Mouse (Mus musculus) G1E (cell line): ENCODE measurements around the gene Klhl5. TPM values are rescaled to one million over a fixed set of nuclear protein-coding genes. Genes with fewer than 3 reads are reported as not detected.

Experiments used
- ATAC-seq: 2 replicates; pipeline ENCODE4 v1.8.0; 2016; ENCODE audit warnings: mild to moderate bottlenecking; ENCODE audit not compliant: insufficient number of reproducible peaks, poor library complexity, low FRiP score, severe bottlenecking; ENCODE audit errors: extremely low read depth
- DNase-seq: peaks from one replicate; pipeline ENCODE4 v3.0.0; 2012; ENCODE audit warnings: low spot score
- H3K27me3 ChIP-seq: 2 replicates; pipeline ENCODE4 v1.6.1; 2012; ENCODE audit warnings: mild to moderate bottlenecking, low read length, inconsistent platforms; ENCODE audit not compliant: insufficient read depth
- H3K36me3 ChIP-seq: replicated peaks from 2 replicates; pipeline ENCODE3; 2012; ENCODE audit warnings: mild to moderate bottlenecking, inconsistent platforms
- H3K4me1 ChIP-seq: 2 replicates; pipeline ENCODE4 v1.6.1; 2012; ENCODE audit warnings: low read depth, low read length, inconsistent platforms, mixed read lengths; ENCODE audit not compliant: insufficient read depth
- H3K4me3 ChIP-seq: 2 replicates; pipeline ENCODE4 v1.5.1; 2012; ENCODE audit warnings: low read depth, mild to moderate bottlenecking, inconsistent platforms, low read length, moderate library complexity, mixed read lengths
- H3K9me3 ChIP-seq: replicated peaks from 2 replicates; pipeline ENCODE4 v1.6.1; 2012; ENCODE audit warnings: inconsistent platforms
- CTCF ChIP-seq: IDR thresholded peaks from 2 replicates; pipeline ENCODE4 v1.5.1; 2012; ENCODE audit warnings: low read depth, low read length, inconsistent platforms, mixed read lengths
- GATA1 ChIP-seq: IDR thresholded peaks from 2 replicates; pipeline ENCODE4 v1.6.1; 2012; ENCODE audit warnings: borderline replicate concordance, low read length, inconsistent platforms, mixed read lengths
- GATA2 ChIP-seq: IDR thresholded peaks from 2 replicates; pipeline ENCODE4 v1.6.1; 2012; ENCODE audit warnings: low read depth, low read length, inconsistent platforms, borderline replicate concordance
- POLR2AphosphoS5 ChIP-seq: IDR thresholded peaks from 2 replicates; pipeline ENCODE4 v1.6.1; 2012; ENCODE audit warnings: low read depth, low read length, inconsistent platforms; ENCODE audit not compliant: insufficient replicate concordance
- TAL1 ChIP-seq: conservative IDR thresholded peaks from 2 replicates; pipeline ENCODE4 v1.6.1; 2012; ENCODE audit warnings: low read depth, low read length, inconsistent platforms, mixed read lengths
- polyA plus RNA-seq: library from polyadenylated mRNA; stranded (reverse); fragments of >175 nt; gene quantifications from 2 replicates; pipeline ENCODE4 v1.2.3, GENCODE M21; 2012
- total RNA-seq, 2 experiments: library from RNA; stranded (forward) in 1 of 2; stranded (reverse) in 1 of 2; fragments of 200-1000 nt in 1 of 2; fragments of >200 nt in 1 of 2; fragmentation: Nextera tagmentation in 1 of 2; gene quantifications; 2 replicates each; pipeline ENCODE4 v1.2.3; 2014 to 2017

The Klhl5 gene
- total and polyA plus RNA-seq, 3 experiments, result 0.07 to 4.7 (median 0.49) TPM

GRCm38 (mm10) chr5:65146749-65147148, 39.4 kb downstream of the Klhl5 start:
- DNase-seq (no peak), ATAC-seq (no peak)
- Histone ChIP-seq H3K9me3 (no peaks in the 10 kb centered on the region), H3K4me3 (no peak overlapping the region), H3K27me3 (peaks cover 4% of the 10 kb centered on the region; the same call in 1 of the 2 replicates), H3K4me1 (no peaks in the 10 kb centered on the region), H3K36me3 (no peaks in the 10 kb centered on the region)
- no peak for TF ChIP-seq GATA1

DNA sequence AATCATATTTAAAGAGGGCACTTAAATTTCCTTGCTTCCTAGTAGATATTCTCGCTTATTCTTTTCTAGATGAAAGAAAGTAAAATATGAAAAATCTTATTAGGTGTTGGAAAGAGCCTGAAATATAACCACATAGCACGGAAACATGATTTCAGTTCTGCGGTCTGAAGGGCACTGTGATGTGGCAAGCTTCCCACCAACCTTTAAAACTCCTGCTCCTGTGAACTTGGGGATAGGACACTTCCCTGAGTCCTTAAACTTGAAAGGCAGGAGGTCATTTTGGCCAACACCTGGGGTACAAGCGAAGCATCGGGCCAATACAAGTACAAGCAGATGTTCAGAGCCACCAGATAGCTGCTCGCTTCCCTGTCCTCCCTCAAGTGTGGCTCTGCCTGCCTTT, 42.4 kb downstream of the Klhl5 start:
- no peaks in the 10 kb centered on the region for H3K4me1 ChIP-seq
- TF ChIP-seq CTCF (no peak), POLR2AphosphoS5 (no peak), TAL1 (no peak), GATA2 (no peak), GATA1 (no peak)
- no peaks in the 10 kb centered on the region for H3K36me3 ChIP-seq
- DNase-seq, result no peak
- no peak for ATAC-seq
- H3K27me3 ChIP-seq, result no peaks in the 10 kb centered on the region; the same call in 1 of the 2 replicates
- no peaks in the 10 kb centered on the region for H3K9me3 ChIP-seq
- no peak overlapping the region for H3K4me3 ChIP-seq

- Histone ChIP-seq H3K9me3 (no peaks in the 10 kb centered on the region), H3K36me3 (no peaks in the 10 kb centered on the region), H3K4me1 (no peaks in the 10 kb centered on the region), H3K27me3 (peaks cover under 1% of the 10 kb centered on the region; the same call in 1 of the 2 replicates), H3K4me3 (no peak overlapping the region)
- no peak for DNase-seq
- no peak for ATAC-seq
- TF ChIP-seq CTCF (no peak), TAL1 (no peak), POLR2AphosphoS5 (no peak), GATA2 (no peak), GATA1 (no peak)
These were observed 43.1 kb downstream of the Klhl5 start for GRCm38 (mm10) chr5:65150376-65150955.

DNA sequence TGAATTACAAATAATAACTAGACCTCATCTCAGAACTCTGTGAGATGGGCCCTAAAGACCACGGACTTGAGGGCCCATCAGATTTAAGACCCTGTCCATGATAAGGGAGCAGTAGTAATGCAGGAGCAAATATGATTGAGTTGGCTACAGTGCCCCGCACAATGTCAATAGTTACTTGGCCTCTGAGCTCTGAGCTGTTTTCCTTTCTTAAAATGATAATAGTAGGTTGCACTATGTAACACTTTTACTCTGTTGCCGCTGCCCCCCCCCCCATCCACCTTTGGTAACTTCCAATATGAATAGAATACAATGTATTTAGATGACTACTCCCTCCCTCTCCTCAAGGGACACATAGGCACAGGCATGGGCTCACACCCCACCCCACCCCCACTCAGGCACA, 43.9 kb downstream of the Klhl5 start:
- Histone ChIP-seq H3K9me3 (no peaks in the 10 kb centered on the region), H3K4me3 (no peak overlapping the region), H3K36me3 (no peaks in the 10 kb centered on the region), H3K27me3 (peaks cover 3% of the 10 kb centered on the region; the same call in 1 of the 2 replicates), H3K4me1 (no peaks in the 10 kb centered on the region)
- no peak for DNase-seq
- TF ChIP-seq GATA1 (no peak), POLR2AphosphoS5 (no peak), TAL1 (no peak), CTCF (no peak), GATA2 (no peak)
- no peak for ATAC-seq

GRCm38 (mm10) chr5:65151767-65152166, 44.4 kb downstream of the Klhl5 start:
- TF ChIP-seq GATA2, result no peak
- TF ChIP-seq POLR2AphosphoS5, result no peak
- no peak for TF ChIP-seq GATA1
- TF ChIP-seq CTCF, result no peak
- no peak for TF ChIP-seq TAL1
- ATAC-seq, result no peak
- no peaks in the 10 kb centered on the region for H3K36me3 ChIP-seq

DNA sequence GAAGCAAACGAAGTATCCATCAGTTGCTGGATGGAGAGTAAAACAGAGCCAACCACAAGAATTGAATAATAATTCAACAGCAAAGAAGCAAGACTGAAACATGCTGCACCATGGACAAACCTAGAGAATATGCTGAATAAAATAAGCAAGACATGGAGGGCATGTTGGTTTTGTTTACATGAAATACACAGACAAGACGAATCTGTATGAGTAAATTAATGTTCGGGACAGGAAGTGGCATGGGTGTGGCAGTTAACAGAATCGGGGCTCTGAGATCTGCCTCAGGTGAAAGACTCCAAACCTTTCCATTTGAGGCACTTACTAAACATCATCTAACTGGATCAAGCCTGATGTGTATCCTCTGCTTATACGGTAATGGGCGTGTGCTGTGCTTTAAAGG, 46.9 kb downstream of the Klhl5 start:
- DNase-seq, result no peak
- ATAC-seq, result no peak
- Histone ChIP-seq H3K27me3 (peaks cover 6% of the 10 kb centered on the region; the same call in 1 of the 2 replicates), H3K4me1 (no peaks in the 10 kb centered on the region), H3K9me3 (no peaks in the 10 kb centered on the region), H3K36me3 (no peaks in the 10 kb centered on the region), H3K4me3 (no peak overlapping the region)
- TF ChIP-seq CTCF, result no peak
- TF ChIP-seq TAL1, result no peak
- no peak for TF ChIP-seq GATA1
- no peak for TF ChIP-seq GATA2
- TF ChIP-seq POLR2AphosphoS5, result no peak

More at GRCm38 (mm10) chr5:65151767-65152166, 44.4 kb downstream of the Klhl5 start:
- Histone ChIP-seq H3K27me3 (peaks cover 3% of the 10 kb centered on the region; the same call in 1 of the 2 replicates), H3K9me3 (no peaks in the 10 kb centered on the region), H3K4me3 (no peak overlapping the region), H3K4me1 (no peaks in the 10 kb centered on the region)
- no peak for DNase-seq

DNA sequence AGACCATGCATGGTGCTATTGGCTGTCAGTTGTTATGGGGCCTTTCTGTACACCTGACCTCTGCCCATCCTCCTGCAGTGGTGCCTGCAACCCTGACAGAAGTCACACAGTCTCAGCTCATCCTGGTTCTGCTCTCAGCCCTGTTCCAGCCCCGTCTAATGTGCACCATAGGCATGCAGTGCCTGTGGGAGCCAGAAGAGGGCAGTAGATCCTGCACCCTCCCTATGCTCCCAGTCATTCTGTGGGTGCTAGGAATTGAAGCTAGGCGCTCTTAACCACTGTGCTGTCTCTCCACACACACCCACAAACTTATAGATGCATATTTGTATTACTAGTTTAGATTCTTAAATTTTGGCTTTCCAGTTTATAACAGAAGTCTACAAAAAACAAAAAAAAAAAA, 49.5 kb downstream of the Klhl5 start:
- Histone ChIP-seq H3K4me1 (no peaks in the 10 kb centered on the region), H3K9me3 (no peaks in the 10 kb centered on the region), H3K27me3 (peaks cover 6% of the 10 kb centered on the region; the same call in 1 of the 2 replicates), H3K36me3 (no peaks in the 10 kb centered on the region), H3K4me3 (no peak overlapping the region)
- DNase-seq (peak; percentile 35), ATAC-seq (peak; percentile 22; the same call in 1 of the 2 replicates)
- no peak for TF ChIP-seq GATA1
- no peak for TF ChIP-seq GATA2
- TF ChIP-seq CTCF, result peak; percentile 88
- no peak for TF ChIP-seq POLR2AphosphoS5
- TF ChIP-seq TAL1, result no peak
